Mouse (Mus musculus) liver, embryonic 11.5 days (tissue): ENCODE results near the gene Sephs1. TPM values are rescaled to one million over a fixed set of nuclear protein-coding genes. Genes with fewer than 3 reads are reported as not detected.
A peak's percentile ranks its signal among the peaks of the same experiment; 100 is the strongest.

Experiments used
- ATAC-seq: fragments of 200-750 bp; cut with Nextera tagmentation; replicated peaks from 2 replicates; pipeline ENCODE4 v1.8.0; 2017; ENCODE audit warnings: moderate number of reproducible peaks, mild to moderate bottlenecking, moderate TSS enrichment, moderate library complexity; ENCODE audit not compliant: low FRiP score
- DNase-seq: peaks from one replicate; pipeline ENCODE4 v3.0.0-alpha.2; 2017; ENCODE audit warnings: low spot score
- H3K27ac ChIP-seq: fragments of 300-500 bp; sonication (generic); 2 replicates; pipeline ENCODE4 v1.5.1; 2014; ENCODE audit warnings: mild to moderate bottlenecking, low read depth, low read length, control low read depth
- H3K27me3 ChIP-seq: fragments of 300-500 bp; sonication (generic); replicated peaks from 2 replicates; pipeline ENCODE4 v1.6.1; 2014; ENCODE audit warnings: low read length, mixed read lengths; ENCODE audit not compliant: control insufficient read depth, insufficient read depth
- H3K36me3 ChIP-seq: fragments of 300-500 bp; sonication (generic); 2 replicates; pipeline ENCODE4 v1.6.1; 2014; ENCODE audit warnings: mild to moderate bottlenecking, low read length, moderate library complexity, mixed read lengths; ENCODE audit not compliant: control insufficient read depth, insufficient read depth
- H3K4me1 ChIP-seq: fragments of 300-500 bp; sonication (generic); replicated peaks from 2 replicates; pipeline ENCODE4 v1.6.1; 2014; ENCODE audit warnings: low read length, mixed read lengths; ENCODE audit not compliant: control insufficient read depth, insufficient read depth
- H3K4me2 ChIP-seq: fragments of 300-500 bp; sonication (generic); 2 replicates; pipeline ENCODE4 v1.6.1; 2014; ENCODE audit warnings: mild to moderate bottlenecking, control low read depth, moderate library complexity
- H3K4me3 ChIP-seq: fragments of 300-500 bp; sonication (generic); 2 replicates; pipeline ENCODE4 v1.5.1; 2014; ENCODE audit warnings: low read depth, low read length, control low read depth
- H3K9ac ChIP-seq: fragments of 300-500 bp; sonication (generic); 2 replicates; pipeline ENCODE4 v1.6.1; 2014; ENCODE audit warnings: low read depth, low read length, control low read depth
- H3K9me3 ChIP-seq: fragments of 300-500 bp; sonication (generic); 2 replicates; pipeline ENCODE4 v1.6.1; 2016; ENCODE audit warnings: low read length, inconsistent platforms, mixed read lengths; ENCODE audit not compliant: control insufficient read depth
- WGBS: fragments of 180-500 bp; shearing (Covaris S2); extraction: QIAGEN DNeasy Blood & Tissue Kit; methylation state at CpG from one replicate; pipeline ENCODE4 v1.1.7; 2014; 5-methylcytosine and 5-hydroxymethylcytosine counted together
- polyA plus RNA-seq: library from polyadenylated mRNA; unstranded; fragments of >200 nt; fragmentation: Nextera tagmentation; extraction: Ambion mirVana; gene quantifications from 2 replicates; pipeline ENCODE4 v1.2.1, GENCODE M21; 2014

Gene Sephs1
- polyA plus RNA-seq, 1 experiment from 2014 or later = 65.3 TPM

DNA sequence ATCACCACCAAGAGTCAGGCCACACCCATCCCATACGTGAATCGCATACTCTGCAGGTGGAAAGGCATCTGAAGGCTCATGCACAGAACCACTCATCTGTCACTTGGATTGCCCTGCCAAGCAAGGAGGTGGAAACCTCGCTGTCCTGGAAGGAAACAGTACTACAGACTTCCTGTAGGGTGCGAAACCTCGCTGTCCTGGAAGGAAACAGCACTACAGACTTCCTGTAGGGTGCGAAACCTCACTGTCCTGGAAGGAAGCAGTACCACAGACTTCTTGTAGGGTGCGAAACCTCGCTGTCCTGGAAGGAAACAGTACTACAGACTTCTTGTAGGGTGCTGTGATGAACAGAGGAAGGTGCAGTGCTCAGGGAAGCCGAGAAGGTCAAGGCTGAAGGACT lies 8.6 kb upstream of the Sephs1 start:
- no peak overlapping the region for H3K9ac ChIP-seq
- no peak overlapping the region for H3K27ac ChIP-seq
- ATAC-seq (no peak), DNase-seq (no peak)
- H3K4me3 ChIP-seq = no peak overlapping the region
- H3K4me2 ChIP-seq = no peak overlapping the region
- no peaks in the 10 kb centered on the region for H3K27me3 ChIP-seq
- H3K36me3 ChIP-seq = no peaks in the 10 kb centered on the region
- H3K4me1 ChIP-seq = no peaks in the 10 kb centered on the region
- 47% methylated on average over 9 of the region's 9 CpGs for WGBS
- no peaks in the 10 kb centered on the region for H3K9me3 ChIP-seq

DNA sequence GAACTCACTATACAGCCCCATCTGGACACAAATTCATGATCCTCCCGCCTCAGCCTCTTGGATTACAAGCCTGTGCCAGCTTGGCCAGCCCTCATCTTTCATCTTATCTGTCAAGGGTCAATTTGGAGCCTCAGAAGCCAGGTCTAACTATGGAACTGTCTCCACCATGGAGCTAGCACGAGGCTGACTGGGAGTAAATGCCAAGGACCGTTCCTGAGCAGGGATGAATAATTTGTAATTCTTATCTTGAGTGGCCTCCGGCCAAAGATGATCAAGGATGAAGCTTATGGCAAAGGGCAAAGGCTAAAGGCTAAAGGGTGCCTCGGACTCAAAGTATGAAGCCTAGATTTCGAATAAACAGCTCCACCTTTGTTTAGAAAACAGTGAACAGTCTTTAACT lies 8.0 kb upstream of the Sephs1 start:
- no peaks in the 10 kb centered on the region for H3K9me3 ChIP-seq
- no peak overlapping the region for H3K4me2 ChIP-seq
- H3K4me1 ChIP-seq = no peaks in the 10 kb centered on the region
- ATAC-seq (no peak), DNase-seq (no peak)
- no peak overlapping the region for H3K4me3 ChIP-seq
- H3K9ac ChIP-seq = no peak overlapping the region
- 57% methylated on average over 6 of the region's 6 CpGs for WGBS
- H3K36me3 ChIP-seq = no peaks in the 10 kb centered on the region
- no peaks in the 10 kb centered on the region for H3K27me3 ChIP-seq
- no peak overlapping the region for H3K27ac ChIP-seq

GRCm38 (mm10) chr2:4875090-4875489 lies 6.3 kb upstream of the Sephs1 start:
- WGBS = 50% methylated on average over 1 of the region's 1 CpGs
- H3K4me1 ChIP-seq = no peaks in the 10 kb centered on the region; the same call in 1 of the 2 replicates

DNA sequence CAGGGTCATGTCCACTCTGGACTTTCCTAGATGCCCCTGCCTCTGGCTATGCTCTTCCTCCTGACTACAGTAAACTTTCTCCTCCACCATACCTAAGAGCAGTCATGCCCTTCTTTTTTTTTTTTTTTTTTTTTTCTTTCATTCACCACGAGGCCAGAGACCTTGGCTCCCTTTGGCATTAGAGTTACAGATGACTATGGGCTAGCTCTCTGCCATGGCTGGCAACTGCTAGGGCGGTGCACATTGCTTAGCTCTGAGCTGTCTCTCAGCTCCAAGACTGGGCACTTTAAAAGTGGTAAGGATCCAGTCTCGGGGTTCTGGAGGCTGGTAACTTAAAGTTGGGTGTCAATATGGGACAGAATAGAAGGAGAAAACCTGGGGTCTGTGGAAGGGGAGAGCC lies 5.2 kb upstream of the Sephs1 start:
- H3K9me3 ChIP-seq = no peaks in the 10 kb centered on the region
- no peak overlapping the region for H3K4me3 ChIP-seq
- 55% methylated on average over 3 of the region's 3 CpGs for WGBS
- H3K4me2 ChIP-seq = no peak overlapping the region
- ATAC-seq = no peak
- peaks cover 4% of the 10 kb centered on the region; the same call in 1 of the 2 replicates for H3K4me1 ChIP-seq
- no peaks in the 10 kb centered on the region for H3K36me3 ChIP-seq
- DNase-seq = no peak
- H3K27ac ChIP-seq = no peak overlapping the region
- no peak overlapping the region for H3K9ac ChIP-seq
- no peaks in the 10 kb centered on the region for H3K27me3 ChIP-seq

More at GRCm38 (mm10) chr2:4875090-4875489, 6.3 kb upstream of the Sephs1 start:
- H3K4me2 ChIP-seq = no peak overlapping the region
- H3K36me3 ChIP-seq = no peaks in the 10 kb centered on the region
- H3K9ac ChIP-seq = no peak overlapping the region
- no peaks in the 10 kb centered on the region for H3K27me3 ChIP-seq
- H3K27ac ChIP-seq = no peak overlapping the region
- ATAC-seq = no peak
- no peak overlapping the region for H3K4me3 ChIP-seq
- H3K9me3 ChIP-seq = no peaks in the 10 kb centered on the region
- DNase-seq = no peak

GRCm38 (mm10) chr2:4880737-4881349 lies 521 bp upstream of the Sephs1 start:
- DNase-seq (no peak), ATAC-seq (peak; percentile 24; the same call in 1 of the 2 replicates)
- peak overlapping the region; percentile 97 for H3K9ac ChIP-seq
- H3K9me3 ChIP-seq = no peaks in the 10 kb centered on the region
- H3K4me1 ChIP-seq = peaks cover 13% of the 10 kb centered on the region; the same call in 1 of the 2 replicates
- peak overlapping the region; percentile 87 for H3K4me2 ChIP-seq
- peak overlapping the region; percentile 94 for H3K27ac ChIP-seq
- 5% methylated on average over 20 of the region's 20 CpGs for WGBS
- no peaks in the 10 kb centered on the region for H3K27me3 ChIP-seq
- no peaks in the 10 kb centered on the region; the same call in 1 of the 2 replicates for H3K36me3 ChIP-seq
- H3K4me3 ChIP-seq = peak overlapping the region; percentile 89

DNA sequence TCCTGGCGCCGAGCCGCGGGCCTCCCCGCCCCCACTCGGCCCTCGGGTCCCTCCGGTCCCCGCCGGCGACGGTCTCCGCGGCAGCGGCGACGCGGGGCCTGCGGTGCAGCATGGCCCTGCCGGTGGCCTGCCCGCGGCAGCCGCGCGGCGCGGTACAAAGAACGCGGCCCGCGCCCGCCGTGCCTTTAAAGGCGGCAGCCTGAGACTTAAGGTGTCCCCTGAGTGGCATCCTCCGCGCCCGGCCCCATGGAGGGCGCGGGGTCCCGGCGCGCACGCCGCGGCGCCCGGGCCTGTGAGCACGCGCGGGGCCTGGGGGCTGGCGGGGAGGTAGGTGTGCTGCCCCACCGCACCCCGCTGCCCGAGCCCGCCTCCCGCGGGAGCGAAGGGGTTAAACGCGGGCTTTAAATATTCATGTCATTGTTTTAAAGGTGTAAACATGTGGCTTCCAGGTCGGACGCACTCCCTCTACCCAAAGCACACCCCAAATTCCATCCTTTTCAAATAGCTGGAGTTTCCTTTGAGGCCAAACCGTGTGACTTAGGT lies 956 bp downstream of the Sephs1 start:
- Histone ChIP-seq H3K4me3 (peak overlapping the region; percentile 89), H3K27ac (peak overlapping the region; percentile 94), H3K36me3 (peaks cover 13% of the 10 kb centered on the region), H3K4me2 (peak overlapping the region; percentile 87), H3K9me3 (no peaks in the 10 kb centered on the region), H3K9ac (peak overlapping the region; percentile 97), H3K4me1 (peaks cover 13% of the 10 kb centered on the region; the same call in 1 of the 2 replicates), H3K27me3 (no peaks in the 10 kb centered on the region)
- under 1% methylated on average over 60 of the region's 63 CpGs for WGBS
- DNase-seq (peak; percentile 74), ATAC-seq (peak; percentile 63)

DNA sequence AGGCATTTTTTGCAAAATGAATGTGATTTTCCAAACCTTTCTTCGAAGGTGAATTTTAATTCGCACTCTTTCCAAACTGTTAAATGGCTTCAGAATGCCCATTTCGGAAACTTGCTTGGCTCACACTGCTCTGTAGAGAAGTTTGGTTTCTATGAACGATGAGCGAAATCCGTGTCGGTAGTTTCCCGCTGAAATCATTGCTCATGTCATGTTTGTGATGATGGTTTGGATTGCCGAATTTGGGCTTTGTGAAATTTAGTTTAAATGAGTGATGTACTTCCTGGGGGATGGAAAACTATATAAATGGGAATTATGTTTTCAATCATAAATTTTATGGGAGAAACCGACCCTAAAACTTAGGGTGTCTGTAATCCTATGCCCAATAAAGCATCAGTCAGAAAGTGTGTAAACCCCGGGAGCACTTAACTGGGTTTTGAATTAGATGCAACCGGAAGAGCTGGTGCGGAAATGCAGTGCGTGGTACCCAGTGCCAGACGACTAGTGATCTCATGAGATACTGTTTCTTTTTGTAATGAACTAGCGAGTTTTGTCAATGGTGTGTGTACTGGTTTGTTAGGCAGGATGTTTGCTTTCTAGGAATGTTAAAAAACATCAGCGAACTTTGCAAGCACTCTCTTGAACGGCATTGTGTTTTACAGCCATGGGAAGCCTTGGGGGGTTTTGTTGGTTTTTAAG lies 1.8 kb downstream of the Sephs1 start:
- 3% methylated on average over 18 of the region's 18 CpGs for WGBS
- Histone ChIP-seq H3K36me3 (peaks cover 20% of the 10 kb centered on the region), H3K27me3 (no peaks in the 10 kb centered on the region), H3K4me1 (peaks cover 13% of the 10 kb centered on the region; the same call in 1 of the 2 replicates), H3K27ac (peak overlapping the region; percentile 94), H3K9me3 (no peaks in the 10 kb centered on the region), H3K9ac (peak overlapping the region; percentile 97), H3K4me3 (peak overlapping the region; percentile 89), H3K4me2 (peak overlapping the region; percentile 87)
- no peak for DNase-seq
- ATAC-seq = no peak

DNA sequence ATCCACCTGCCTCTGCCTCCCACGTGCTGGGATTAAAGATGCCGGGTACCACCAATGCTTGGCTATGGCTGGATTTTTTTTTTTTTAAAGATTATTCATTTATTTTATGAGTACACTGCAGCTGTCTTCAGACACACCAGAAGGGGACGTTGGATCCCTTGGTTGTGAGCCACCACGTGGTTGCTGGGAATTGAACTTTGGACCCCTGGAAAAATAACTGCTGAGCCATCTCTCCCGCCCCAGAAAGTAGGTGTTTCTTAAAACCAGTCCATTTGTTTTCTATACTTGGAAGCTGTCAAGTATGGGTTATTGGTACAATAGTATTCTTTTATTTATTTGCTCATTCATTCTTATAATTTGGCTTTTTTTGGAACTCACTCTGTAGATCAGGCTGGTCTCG lies 5.5 kb downstream of the Sephs1 start:
- no peak for DNase-seq
- ATAC-seq = no peak
- Histone ChIP-seq H3K27me3 (no peaks in the 10 kb centered on the region), H3K9me3 (no peaks in the 10 kb centered on the region), H3K4me1 (peaks cover 10% of the 10 kb centered on the region; the same call in 1 of the 2 replicates), H3K9ac (no peak overlapping the region), H3K4me3 (no peak overlapping the region), H3K4me2 (no peak overlapping the region), H3K36me3 (peaks cover 40% of the 10 kb centered on the region), H3K27ac (no peak overlapping the region)
- WGBS = 91% methylated on average over 6 of the region's 6 CpGs
